Mouse (Mus musculus) forebrain, postnatal 0 days (tissue): ENCODE data around the gene Galnt15. TPM values are rescaled to one million over a fixed set of nuclear protein-coding genes. Genes with fewer than 3 reads are reported as not detected.

Experiments
- ATAC-seq: fragments of 200-750 bp; cut with Nextera tagmentation; 2 replicates; pipeline ENCODE4 v1.8.0; 2017; ENCODE audit warnings: mild to moderate bottlenecking, moderate library complexity
- DNase-seq: peaks from one replicate; pipeline ENCODE4 v3.0.0-alpha.2; 2015
- H3K27ac ChIP-seq: fragments of 300-500 bp; sonication (generic); 2 replicates; pipeline ENCODE4 v1.5.1; 2014; ENCODE audit warnings: low read depth, mild to moderate bottlenecking, antibody characterized with exemption, low read length, moderate library complexity, mixed read lengths
- H3K27me3 ChIP-seq: fragments of 300-500 bp; sonication (generic); 2 replicates; pipeline ENCODE4 v1.6.1; 2014; ENCODE audit warnings: mild to moderate bottlenecking, low read length, mixed read lengths; ENCODE audit not compliant: insufficient read depth
- H3K36me3 ChIP-seq: fragments of 300-500 bp; sonication (generic); 2 replicates; pipeline ENCODE4 v1.6.1; 2014; ENCODE audit warnings: mild to moderate bottlenecking, moderate library complexity; ENCODE audit not compliant: insufficient read depth
- H3K4me1 ChIP-seq: fragments of 300-500 bp; sonication (generic); 2 replicates; pipeline ENCODE4 v1.6.1; 2014; ENCODE audit warnings: antibody characterized with exemption; ENCODE audit not compliant: insufficient read depth
- H3K4me2 ChIP-seq: fragments of 300-500 bp; sonication (generic); 2 replicates; pipeline ENCODE4 v1.6.1; 2014; ENCODE audit warnings: low read depth, mild to moderate bottlenecking, moderate library complexity
- H3K4me3 ChIP-seq: fragments of 300-500 bp; sonication (generic); 2 replicates; pipeline ENCODE4 v1.5.1; 2014; ENCODE audit warnings: low read depth, low read length, mixed read lengths
- H3K9ac ChIP-seq: fragments of 300-500 bp; sonication (generic); 2 replicates; pipeline ENCODE4 v1.6.1; 2014; ENCODE audit warnings: mild to moderate bottlenecking
- H3K9me3 ChIP-seq: fragments of 300-500 bp; sonication (generic); 2 replicates; pipeline ENCODE4 v1.6.1; 2016; ENCODE audit warnings: low read length
- CTCF ChIP-seq: sonication (generic); IDR thresholded peaks from 2 replicates; pipeline ENCODE4 v1.5.1; 2016; ENCODE audit warnings: antibody characterized with exemption, control low read depth, low read depth
- WGBS: fragments of 180-500 bp; shearing (Covaris S2); extraction: QIAGEN DNeasy Blood & Tissue Kit; methylation state at CpG from one replicate; pipeline ENCODE4 v1.1.7; 2014; 5-methylcytosine and 5-hydroxymethylcytosine counted together
- polyA plus RNA-seq: library from polyadenylated mRNA; unstranded; fragments of >200 nt; fragmentation: Nextera tagmentation; extraction: Ambion mirVana; gene quantifications from 2 replicates; pipeline ENCODE4 v1.2.1, GENCODE M21; 2015
- total RNA-seq: library from RNA; depleted of rRNA; stranded (reverse); fragments of >200 nt; gene quantifications from 2 replicates; pipeline ENCODE4 v1.2.3, GENCODE M21; 2014

The Galnt15 gene
- total and polyA plus RNA-seq, 2 experiments from 2014 or later = 0.54 to 1.8 TPM

GRCm38 (mm10) chr14:32053895-32054294 lies 25.1 kb downstream of the Galnt15 start:
- no peak overlapping the region for H3K27ac ChIP-seq
- DNase-seq = no peak

DNA sequence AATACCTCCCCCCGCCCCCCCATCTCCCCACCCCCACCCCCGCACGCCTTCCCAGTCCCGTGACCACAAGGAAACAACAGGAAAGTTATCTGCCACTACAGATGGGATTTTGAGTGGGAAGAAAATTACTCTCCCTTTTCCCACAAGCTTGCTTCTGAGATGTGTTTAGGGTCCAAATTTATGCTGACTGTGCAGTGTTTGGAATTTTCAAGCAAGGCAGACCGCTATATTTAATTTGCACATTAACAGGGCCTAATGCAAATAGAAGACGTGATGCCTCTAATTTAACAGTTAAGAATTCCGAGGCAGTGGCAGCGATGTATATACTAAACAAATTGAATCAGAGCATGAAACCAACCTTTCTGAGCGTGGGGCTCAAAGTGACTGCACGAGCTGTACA lies 26.0 kb downstream of the Galnt15 start:
- Histone ChIP-seq H3K4me2 (no peak overlapping the region), H3K27me3 (no peaks in the 10 kb centered on the region), H3K4me3 (no peak overlapping the region), H3K9ac (no peak overlapping the region), H3K27ac (no peak overlapping the region), H3K4me1 (no peaks in the 10 kb centered on the region), H3K9me3 (no peaks in the 10 kb centered on the region), H3K36me3 (no peaks in the 10 kb centered on the region)
- whole genome bisulfite sequencing = 53% methylated on average over 10 of the region's 10 CpGs
- ATAC-seq (no peak), DNase-seq (no peak)
- TF ChIP-seq CTCF = no peak

More at GRCm38 (mm10) chr14:32053895-32054294, 25.1 kb downstream of the Galnt15 start:
- no peak overlapping the region for H3K9ac ChIP-seq
- no peak overlapping the region for H3K4me2 ChIP-seq
- TF ChIP-seq CTCF = no peak
- no peak for ATAC-seq
- H3K4me3 ChIP-seq = no peak overlapping the region
- H3K27me3 ChIP-seq = no peaks in the 10 kb centered on the region
- H3K9me3 ChIP-seq = no peaks in the 10 kb centered on the region
- no peaks in the 10 kb centered on the region for H3K36me3 ChIP-seq
- no peaks in the 10 kb centered on the region for H3K4me1 ChIP-seq
- 83% methylated on average over 5 of the region's 5 CpGs for WGBS

GRCm38 (mm10) chr14:32055781-32056180 lies 27.0 kb downstream of the Galnt15 start:
- no peak for ATAC-seq
- WGBS = 80% methylated on average over 8 of the region's 8 CpGs

DNA sequence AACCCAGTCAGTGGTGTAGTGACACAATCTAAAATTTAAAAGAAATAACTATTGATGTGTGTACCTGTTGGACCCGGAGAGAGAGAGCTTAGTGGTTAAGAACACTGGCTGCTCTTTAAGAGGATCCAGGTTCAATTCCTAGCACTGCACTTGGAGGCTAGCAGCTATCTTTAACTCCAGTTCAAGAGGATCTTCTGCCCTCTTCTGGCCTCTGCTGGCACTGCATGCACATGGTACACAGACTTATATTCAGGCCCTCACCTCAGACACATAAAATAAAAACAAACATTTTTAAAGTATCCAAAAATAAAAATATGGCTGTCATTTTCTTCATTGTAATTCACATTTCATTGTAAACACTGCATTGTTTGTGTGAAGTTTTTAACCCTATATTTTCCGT lies 27.9 kb downstream of the Galnt15 start:
- no peaks in the 10 kb centered on the region for H3K9me3 ChIP-seq
- H3K27ac ChIP-seq = no peak overlapping the region
- no peak for DNase-seq
- no peaks in the 10 kb centered on the region for H3K36me3 ChIP-seq
- no peak for ATAC-seq
- H3K4me3 ChIP-seq = no peak overlapping the region
- no peaks in the 10 kb centered on the region for H3K4me1 ChIP-seq
- 95% methylated on average over 2 of the region's 2 CpGs for WGBS
- no peak overlapping the region for H3K4me2 ChIP-seq
- TF ChIP-seq CTCF = peak; percentile 34
- H3K9ac ChIP-seq = no peak overlapping the region
- no peaks in the 10 kb centered on the region for H3K27me3 ChIP-seq

More at GRCm38 (mm10) chr14:32055781-32056180, 27.0 kb downstream of the Galnt15 start:
- no peak overlapping the region for H3K4me2 ChIP-seq
- H3K9me3 ChIP-seq = no peaks in the 10 kb centered on the region
- H3K4me1 ChIP-seq = no peaks in the 10 kb centered on the region
- H3K27me3 ChIP-seq = no peaks in the 10 kb centered on the region
- no peak overlapping the region for H3K4me3 ChIP-seq
- no peak overlapping the region for H3K9ac ChIP-seq
- H3K36me3 ChIP-seq = no peaks in the 10 kb centered on the region
- no peak for DNase-seq
- no peak for TF ChIP-seq CTCF
- no peak overlapping the region for H3K27ac ChIP-seq

DNA sequence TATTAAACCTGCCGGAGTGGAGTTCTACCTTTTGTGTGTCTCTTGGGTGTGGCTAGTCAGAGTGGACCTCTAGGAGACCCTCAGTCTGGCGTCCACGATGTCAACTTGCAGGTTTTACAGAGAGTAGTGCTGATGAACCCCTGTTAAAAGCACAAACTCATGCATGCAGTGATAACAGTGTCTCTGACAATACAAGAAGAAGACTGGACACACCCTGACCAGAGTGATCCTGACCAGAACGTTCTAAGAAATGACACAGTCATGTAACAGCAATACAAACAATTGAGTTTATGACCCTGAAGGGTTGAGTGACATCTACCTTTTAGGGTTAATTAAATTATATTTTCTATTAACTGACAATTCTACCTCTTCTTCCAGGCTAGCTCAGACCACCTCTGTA lies 28.9 kb downstream of the Galnt15 start:
- Histone ChIP-seq H3K4me3 (no peak overlapping the region), H3K9me3 (no peaks in the 10 kb centered on the region), H3K4me2 (no peak overlapping the region), H3K4me1 (no peaks in the 10 kb centered on the region), H3K36me3 (no peaks in the 10 kb centered on the region), H3K9ac (no peak overlapping the region), H3K27me3 (no peaks in the 10 kb centered on the region), H3K27ac (no peak overlapping the region)
- no peak for ATAC-seq
- no peak for DNase-seq
- no peak for TF ChIP-seq CTCF
- 95% methylated on average over 4 of the region's 4 CpGs for WGBS

DNA sequence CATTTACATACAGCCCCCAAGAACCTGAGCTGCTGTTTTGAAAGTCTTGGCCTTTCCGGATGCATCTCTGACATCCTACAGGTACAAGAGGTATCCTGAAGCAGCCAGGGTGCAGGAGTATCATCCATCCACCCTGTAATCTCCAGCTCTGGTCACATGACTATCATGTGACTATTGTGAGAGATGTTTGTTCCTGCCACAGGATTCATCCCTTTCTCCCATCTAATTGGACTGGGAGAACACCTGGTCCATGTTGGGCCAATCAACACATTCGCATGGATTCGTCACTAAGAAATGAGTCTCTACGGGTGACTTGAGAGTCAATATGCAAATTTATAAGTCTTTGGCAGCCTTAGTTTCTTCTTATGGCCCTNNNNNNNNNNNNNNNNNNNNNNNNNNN lies 32.6 kb downstream of the Galnt15 start:
- Histone ChIP-seq H3K4me2 (no peak overlapping the region), H3K27me3 (no peaks in the 10 kb centered on the region), H3K27ac (no peak overlapping the region), H3K4me3 (no peak overlapping the region), H3K4me1 (no peaks in the 10 kb centered on the region), H3K9me3 (peaks cover 10% of the 10 kb centered on the region; the same call in 1 of the 2 replicates), H3K9ac (no peak overlapping the region), H3K36me3 (no peaks in the 10 kb centered on the region)
- DNase-seq (no peak), ATAC-seq (no peak)
- TF ChIP-seq CTCF = no peak
- 86% methylated on average over 4 of the region's 4 CpGs for WGBS

GRCm38 (mm10) chr14:32072807-32073206 lies 44.0 kb downstream of the Galnt15 start:
- Histone ChIP-seq H3K4me3 (no peak overlapping the region), H3K27me3 (no peaks in the 10 kb centered on the region), H3K9me3 (no peaks in the 10 kb centered on the region), H3K9ac (no peak overlapping the region), H3K27ac (no peak overlapping the region), H3K4me1 (no peaks in the 10 kb centered on the region), H3K4me2 (no peak overlapping the region), H3K36me3 (no peaks in the 10 kb centered on the region)
- DNase-seq (no peak), ATAC-seq (no peak)
- TF ChIP-seq CTCF = no peak

DNA sequence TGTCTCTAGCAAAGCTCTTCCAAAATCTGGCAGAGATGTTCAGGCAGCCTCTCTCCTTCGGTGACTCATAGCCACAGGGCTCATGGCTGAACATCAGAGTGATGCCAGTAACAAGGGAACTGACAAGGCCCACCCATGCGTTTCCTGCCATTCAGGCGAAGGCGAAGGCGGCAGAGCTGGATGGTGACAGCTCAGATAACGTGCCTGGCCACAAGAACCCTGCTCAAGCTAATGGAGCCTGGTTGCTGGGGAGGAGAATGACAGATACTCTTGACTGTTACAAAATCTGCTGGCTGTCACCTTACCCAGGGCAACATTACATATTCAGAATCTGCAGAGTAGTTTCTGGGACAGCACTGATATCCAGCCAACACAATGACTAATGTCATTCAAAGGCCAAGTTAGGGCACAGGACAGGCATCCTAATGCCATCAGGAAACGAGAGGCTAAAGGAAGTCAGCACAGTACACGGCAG lies 44.5 kb downstream of the Galnt15 start:
- Histone ChIP-seq H3K9ac (no peak overlapping the region), H3K4me3 (no peak overlapping the region), H3K27me3 (no peaks in the 10 kb centered on the region), H3K27ac (no peak overlapping the region), H3K4me2 (no peak overlapping the region), H3K4me1 (no peaks in the 10 kb centered on the region), H3K36me3 (no peaks in the 10 kb centered on the region), H3K9me3 (no peaks in the 10 kb centered on the region)
- no peak for TF ChIP-seq CTCF
- DNase-seq (no peak), ATAC-seq (no peak; the same call in 1 of the 2 replicates)
- 64% methylated on average over 8 of the region's 8 CpGs for WGBS
